Mouse (Mus musculus) kidney, postnatal 10 days (tissue): Measurements from ENCODE around the gene Siah1a.

Experiments used
- DNase-seq: peaks from one replicate; pipeline ENCODE4 v3.0.0; 2021; ENCODE audit warnings: mixed read lengths

The Siah1a gene

DNA sequence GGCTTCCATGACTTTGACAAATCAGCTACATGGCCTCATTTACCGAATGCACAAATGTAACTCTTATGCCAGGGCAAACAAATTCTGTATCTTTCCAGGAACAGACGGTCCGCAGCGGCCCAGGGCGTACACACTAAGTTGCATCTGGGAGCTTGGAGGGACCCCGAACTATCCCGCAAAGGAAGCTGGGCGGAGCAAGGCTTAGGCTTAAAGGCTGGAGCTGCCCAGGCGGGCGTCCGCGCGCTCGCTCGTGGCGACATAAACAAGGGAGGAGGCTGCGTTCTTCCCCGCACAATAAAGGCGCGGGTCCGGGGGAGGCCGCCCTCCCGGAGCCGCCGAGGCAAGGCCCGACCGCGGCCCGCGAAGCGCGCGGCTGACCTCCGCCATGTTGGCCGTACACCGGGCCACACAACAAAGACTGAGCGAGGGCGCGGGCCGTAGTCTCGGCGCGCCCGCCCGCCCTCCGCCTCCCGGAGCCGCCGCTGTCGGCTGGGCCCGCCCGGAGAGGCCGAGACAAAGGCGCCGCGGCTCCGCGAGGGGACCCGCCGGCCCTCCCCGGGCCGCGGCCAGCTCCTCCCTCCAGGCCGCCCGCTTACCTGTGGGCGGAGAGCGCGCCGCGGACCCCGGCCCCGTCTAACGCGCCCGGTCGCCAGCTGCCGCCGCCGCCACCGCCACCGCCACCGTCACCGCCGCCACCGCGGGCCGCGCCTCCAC lies at the start of gene Siah1a, which contains the start of gene Gm10638:
TSS of gene Siah1a (minus strand) at position 714 of the 714 bp plus-strand sequence.
TSS of gene Gm10638 (plus strand) at position 479 of the 714 bp plus-strand sequence.
- DNase-seq: peak; percentile 83

DNA sequence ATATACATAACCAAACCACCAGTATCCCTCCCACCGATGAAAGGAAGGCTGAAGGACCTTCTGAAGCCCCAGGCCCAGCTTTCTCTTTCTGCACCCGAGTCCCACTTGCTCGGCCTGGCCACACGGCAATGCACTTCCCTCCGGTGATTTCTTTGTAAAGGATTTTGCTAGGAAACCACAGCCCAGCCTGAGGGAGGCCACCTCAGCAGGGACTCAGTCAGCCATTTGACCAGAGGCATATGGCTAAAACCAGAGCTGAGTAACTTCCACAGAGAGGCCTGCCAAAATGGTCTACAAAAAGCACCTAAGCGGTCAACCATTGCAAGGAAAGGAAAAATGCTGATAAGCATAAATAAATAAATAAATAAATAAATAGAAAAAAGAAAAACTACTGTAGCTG lies 49.0 kb upstream of the Siah1a start:
- DNase-seq: no peak

DNA sequence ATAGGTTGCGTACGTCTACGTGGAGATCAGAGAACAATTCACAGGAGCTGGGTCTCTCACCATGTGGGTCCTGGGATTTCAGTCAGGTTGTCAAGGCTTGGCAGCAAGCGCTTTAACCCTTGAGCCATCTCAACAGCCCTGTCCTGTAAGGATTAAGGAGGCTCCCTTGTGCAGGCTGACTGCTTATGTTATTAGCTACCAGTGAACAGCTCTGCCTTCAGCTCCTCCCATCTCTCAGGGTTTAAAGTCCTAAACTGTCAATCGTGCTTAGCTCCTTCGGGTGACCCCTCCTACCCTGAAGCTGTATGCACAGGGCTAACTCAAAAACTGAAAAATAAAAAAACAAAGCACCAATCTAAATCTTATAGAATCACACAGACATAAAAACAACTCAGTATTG lies 45.8 kb upstream of the Siah1a start:
- no peak for DNase-seq

DNA sequence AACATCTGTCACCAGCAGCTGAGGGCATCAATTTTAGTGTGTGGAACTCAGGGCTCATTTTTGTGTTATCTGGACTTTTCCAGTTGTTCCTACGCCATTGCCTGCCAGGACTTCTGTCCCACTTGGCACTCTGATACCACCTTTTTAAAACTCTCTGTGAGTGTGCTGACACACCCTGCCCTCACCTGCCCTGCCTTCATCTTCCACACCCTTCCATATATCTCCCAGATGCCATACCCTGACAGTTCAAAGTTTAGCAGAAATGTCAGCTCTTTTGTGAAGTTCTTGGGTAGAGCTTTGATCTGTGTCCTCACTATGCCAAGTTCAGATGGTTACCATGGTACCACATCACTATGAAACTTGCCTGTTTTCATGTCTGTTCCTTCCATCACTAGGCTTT lies 43.8 kb upstream of the Siah1a start:
- DNase-seq: no peak

DNA sequence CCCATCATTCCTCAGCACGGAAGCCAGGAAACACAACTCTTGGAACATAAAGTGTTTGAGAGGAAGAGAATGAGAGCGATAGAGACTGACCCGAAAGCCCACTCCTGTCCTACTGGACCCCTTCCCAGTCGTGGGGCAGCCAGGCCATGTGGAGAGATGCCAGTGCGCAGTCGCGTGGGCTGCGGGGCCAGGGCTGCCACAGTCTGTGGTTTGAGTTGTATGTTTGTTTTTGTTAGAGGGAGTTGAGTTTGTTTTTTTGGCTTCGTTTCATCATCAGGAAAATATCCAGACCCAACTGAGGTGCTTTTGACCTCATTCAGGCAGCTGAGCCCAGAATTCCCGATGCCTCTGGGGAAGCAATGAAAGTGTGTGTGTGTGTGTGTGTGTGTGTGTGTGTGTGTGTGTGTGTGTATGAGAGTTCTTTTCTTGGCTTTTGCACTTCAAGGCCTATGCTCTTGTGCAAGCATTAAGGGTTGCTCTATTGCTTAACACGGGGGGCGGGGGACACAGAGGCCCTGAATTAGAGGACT lies 42.2 kb upstream of the Siah1a start:
- DNase-seq: peak; percentile 65

DNA sequence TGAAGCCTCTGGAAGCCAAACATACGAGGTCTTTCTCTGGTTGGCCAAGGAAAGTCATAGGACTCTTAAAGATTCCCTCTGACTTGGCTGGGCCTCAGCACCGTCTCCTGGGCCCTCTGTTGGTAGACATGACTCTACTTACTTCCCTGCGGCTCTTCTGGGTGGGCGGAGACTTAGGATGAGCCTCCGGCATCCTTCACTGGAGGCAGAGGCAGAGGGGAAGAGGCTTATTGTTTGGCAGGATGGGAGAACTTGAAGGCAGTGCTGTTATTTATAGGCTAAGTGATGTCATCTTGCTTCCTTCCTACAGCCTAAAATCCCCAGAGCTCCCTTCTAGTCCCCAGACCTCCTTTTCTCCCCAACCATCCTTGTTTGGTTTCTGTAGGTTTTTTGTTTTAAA lies 40.8 kb upstream of the Siah1a start:
- DNase-seq: peak; percentile 39

DNA sequence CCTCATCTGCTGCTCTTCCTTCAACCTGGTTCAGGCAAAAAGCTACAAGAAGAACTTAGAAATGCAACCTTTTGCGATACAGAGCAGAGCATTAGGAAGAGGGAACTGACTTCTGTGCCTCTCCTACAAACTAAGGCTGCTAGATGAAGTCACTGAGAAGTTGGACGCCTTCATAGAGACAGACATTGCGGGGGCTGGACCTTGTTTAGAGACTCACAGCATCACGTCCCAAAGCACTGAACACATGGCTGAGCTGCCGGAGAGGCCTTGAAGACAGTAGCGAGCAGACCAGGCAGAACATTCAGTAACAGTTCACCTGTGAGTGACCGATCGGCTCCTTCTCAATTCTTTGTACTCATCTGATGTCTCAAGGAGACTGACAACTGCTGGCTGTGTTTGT lies 35.4 kb upstream of the Siah1a start:
- DNase-seq: no peak

DNA sequence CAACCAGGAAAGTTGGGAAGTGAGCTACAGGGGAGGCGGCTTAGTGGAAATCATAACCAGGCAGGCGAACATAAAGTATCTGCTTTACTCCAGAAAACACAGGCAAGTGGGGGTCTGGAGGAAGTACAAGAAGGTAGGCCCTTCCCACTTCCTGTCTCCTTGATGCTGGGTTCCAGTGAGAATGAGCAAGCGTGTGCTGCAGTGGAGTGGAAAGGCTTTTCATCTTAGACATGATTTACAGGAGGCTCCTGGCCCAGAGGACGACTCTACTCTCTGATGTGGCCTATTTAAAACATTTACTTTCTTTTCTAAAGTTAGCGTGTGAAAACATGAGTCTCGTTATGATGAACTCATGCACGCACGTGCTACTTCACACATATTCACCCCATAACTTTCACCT lies 33.5 kb upstream of the Siah1a start:
- DNase-seq: no peak

DNA sequence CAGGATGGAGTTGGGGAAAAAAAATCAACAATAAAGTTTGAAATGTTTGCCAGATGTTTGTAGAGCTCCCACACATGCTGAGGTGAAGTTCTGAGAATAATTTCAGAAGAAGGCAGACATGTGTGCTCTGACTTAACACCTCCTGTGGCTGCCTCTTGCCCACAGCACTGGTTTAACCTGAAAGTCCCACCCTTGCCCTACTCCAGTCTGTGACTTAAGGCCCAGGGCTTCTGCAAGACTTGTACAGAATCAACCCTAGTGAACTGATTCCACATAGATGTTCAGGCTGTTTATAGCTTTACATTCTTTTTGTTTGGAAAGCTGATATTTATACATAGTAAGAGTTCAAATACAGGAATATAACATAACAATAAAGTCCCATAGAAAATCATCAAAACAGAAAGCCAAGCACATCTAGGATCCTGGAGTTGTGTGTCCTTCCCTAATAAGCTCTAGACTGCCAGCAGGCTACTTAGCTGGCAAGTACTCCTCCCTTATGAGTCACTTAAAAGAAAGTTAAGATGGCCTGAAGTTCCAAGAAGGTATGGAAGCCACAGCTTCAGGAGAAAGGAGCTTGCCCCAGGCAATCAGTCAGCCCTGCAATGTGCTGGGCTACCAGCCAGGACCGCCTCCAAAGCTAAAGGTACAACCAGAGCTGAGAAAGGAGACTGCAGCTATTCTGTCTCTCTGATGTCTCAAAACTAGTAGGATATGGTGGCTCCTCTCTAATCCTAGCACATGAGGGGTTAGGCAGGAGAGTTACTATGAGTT lies 24.4 kb upstream of the Siah1a start:
- peak; percentile 45 for DNase-seq

DNA sequence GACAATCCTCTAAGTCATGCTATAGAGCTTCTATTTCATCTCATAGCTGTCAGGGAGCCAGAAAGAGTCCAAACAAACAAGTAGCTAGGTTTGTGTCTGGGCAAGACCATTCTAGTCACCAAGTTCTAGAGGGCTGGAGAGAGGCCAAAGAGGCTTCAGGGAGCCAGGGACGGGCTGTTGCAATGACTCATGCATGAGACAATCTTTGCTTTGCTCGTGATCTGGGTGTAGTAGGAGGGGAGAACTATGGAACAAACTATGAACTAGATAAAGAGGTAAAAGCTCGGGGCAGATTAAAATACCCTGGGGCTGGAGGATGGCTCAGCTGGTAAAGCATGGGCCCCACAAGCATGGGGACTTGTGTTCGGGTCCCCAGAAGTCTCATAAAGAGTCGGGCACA lies 22.8 kb upstream of the Siah1a start:
- peak; percentile 24 for DNase-seq

DNA sequence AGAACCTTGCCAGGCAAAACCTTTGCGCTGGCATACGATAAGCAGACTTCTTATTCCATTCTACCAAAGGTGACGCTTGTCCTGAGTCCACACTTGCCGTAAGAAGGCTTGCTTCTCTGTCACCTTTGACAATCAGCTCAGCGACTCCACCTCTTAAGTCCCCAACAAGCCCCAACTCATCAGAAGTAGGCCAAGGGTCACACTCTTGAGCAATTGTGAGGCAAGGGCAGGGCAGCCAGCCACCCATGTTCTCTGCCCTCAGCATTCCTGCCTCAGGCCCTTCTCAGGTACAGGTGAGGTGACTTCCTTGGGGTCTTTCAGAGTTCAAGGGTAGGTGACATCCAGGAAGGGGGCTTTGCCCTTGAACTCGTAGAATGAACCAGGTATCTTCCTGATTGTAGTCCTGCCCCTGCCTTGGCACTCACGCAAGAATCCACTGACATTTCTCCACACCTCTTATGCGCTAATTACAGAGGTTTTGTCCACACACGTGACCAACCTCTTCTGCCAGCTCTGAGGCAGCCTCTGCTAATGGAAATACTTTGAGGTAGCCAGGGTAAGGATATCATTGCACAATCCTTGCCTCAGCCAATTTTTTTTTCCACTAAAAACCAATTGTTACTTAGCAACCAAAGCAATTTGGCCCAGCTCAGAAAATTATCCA lies 20.9 kb upstream of the Siah1a start:
- DNase-seq: no peak

DNA sequence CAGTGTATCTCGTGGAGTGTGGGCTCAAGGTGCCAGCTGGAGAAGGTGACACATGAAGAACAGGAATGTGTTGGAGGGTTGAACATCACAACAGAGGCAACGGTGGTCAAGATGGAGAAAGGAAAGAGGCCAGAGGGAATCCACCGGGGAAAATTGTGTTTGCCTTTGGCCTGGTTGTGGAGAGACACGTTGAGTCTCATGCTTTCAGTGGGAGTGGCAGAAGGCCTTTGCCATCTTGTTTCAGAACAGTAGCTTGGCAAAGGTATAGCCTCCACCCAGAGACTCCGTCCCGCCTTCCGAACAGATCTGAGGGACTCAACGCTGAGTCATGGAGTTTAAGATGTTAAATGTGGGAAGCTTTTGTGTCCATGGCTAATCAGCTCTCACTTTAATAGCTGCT lies 19.9 kb upstream of the Siah1a start:
- no peak for DNase-seq

DNA sequence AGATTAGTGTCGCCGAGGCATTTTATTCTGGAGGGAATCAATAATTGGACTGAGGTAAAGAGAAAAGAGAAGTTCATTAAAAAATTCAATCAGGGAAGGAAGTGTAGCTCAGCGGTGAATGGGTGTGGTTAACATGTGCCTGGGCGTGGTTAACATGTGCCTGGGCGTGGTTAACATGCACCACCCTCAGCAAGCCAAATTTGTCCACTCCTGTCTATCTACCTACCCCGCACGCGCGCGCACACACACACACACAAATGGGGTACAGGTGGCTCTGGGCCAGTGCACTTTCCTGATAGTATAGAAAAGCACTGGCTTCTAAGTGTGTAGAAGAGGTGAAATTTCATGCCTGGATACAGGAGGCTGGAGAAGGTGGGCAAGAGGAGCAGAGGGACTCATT lies 19.4 kb upstream of the Siah1a start:
- DNase-seq: no peak

DNA sequence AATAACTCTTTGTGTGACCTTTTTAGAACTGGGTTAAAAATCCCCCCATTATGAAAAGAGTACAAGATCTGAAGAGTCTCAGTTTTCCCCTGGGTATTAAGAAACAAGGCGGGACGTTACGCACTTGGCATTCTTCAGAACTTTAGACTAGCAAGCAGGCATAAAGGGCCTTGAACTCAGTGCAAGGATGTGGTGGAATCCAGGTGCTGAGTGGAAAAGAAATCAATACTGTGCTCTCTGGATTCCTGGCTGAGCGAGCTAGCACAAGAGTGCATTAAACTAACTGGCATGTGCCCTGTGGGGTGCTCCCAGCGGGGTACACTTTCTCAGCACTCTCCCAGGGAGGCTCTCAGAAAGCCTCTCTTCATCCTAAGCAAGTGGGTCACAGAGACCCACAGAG lies 17.1 kb upstream of the Siah1a start:
- no peak for DNase-seq

DNA sequence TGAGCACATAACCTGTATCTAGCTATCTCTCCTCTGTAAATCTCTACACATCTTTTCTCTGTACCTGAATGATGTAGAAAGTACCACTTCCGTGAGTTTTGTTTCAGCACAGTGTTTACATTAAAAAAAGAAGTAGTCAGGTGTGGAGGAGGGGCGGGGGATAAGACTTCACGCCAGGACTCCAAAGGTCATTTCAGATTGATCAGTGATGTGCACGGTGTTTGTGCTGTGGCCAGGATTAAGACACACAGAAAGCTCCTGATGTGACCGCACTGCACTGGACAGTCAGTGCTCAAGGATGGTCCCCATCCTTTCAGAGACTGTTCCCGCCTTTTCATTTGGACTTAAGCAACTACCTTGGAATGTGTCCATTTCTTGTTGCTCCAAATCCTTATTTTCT lies 15.0 kb upstream of the Siah1a start:
- DNase-seq: no peak

DNA sequence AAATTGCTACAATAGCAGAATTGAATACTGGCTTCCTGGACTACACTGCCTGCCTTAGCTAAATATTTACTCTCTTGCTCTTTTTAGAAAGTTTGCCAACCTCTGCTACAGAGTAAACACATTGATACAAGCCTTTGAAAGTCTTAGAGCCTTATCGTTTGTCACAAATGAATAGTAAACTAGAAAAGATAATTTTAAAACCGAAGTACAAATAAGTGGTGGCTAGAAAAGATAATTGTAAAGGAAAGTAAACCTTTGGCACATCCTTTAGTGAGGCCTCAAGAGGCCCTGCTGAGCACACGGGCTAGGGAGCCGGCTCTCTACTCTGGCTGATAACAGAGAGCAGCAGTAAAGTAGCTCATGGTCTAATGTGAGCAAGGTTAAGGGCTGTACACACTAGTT lies 13.4 kb upstream of the Siah1a start:
- no peak for DNase-seq

DNA sequence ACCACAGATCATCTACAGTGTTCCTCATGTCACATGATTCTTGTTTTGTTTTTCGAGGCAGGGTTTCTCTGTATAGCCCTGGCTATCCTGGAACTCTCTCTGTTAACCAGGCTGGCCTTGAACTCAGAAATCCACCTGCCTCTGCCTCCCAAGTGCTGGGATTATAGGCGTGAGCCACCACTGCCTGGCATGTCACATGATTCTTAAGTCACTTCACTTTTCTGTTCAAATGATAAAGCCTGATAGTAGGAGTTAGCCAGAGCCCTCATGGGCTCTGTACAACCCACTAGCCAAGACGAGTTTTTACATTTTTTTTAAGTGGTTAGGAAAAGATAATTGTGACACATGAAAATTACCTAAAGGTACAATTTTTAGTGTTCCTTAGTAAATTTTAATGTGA lies 12.9 kb upstream of the Siah1a start:
- no peak for DNase-seq

DNA sequence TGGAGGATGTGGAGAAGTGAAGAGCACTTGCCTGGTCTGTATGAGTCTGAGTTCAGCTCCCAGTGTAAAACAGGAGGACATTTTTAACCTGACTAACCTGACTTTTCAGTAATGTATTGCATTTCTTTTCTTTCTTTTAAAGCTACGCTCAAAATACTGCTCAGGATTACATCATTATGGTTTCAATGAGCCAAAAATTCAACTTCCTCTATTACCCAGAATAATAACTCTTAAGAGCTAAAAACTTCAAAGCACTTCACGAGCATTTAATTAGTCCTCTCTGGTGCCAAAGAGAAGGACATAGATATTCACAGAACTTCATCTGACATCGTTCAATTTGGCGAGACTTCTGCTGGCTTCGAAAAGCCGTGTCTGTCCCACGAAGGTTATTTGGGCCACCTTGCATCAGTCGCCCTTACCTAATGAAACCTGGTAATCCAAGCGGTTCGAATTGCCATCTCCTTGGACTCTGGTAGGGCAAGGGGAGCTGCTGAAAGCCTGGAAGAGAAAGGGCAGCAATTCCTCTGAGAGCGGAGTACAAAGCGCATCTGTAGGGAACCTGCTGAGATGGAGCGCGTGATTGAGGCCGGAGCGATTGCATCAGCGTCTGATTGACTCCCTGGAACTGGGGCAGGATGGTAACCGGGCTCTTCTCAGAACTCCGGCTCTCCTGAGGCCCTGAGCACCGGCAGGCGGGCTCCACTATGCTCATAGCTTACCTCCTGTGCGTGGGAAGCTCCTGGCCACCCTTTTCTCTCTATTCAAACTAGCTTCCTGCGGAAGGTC lies 11.4 kb upstream of the Siah1a start:
- DNase-seq: peak; percentile 50

DNA sequence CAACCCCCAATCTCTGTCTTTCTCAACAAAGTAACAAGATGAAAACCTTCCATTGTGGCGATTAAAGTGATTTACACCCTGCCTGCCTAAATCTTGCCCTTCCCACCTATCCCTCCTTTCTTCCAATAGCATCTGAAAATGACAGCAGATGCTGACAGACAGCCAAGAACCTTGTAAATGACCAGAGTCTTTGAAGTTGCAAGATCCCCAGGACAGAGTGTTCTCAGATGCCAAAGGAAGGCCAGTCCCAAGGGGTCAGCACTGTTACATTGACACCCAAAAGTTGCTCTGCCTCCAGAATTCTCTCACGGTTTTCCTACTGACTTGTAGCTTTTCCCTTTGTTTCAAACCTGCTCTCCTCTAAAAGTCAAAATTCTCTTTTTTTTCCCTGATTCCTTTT lies 4.1 kb upstream of the Siah1a start:
- DNase-seq: no peak

DNA sequence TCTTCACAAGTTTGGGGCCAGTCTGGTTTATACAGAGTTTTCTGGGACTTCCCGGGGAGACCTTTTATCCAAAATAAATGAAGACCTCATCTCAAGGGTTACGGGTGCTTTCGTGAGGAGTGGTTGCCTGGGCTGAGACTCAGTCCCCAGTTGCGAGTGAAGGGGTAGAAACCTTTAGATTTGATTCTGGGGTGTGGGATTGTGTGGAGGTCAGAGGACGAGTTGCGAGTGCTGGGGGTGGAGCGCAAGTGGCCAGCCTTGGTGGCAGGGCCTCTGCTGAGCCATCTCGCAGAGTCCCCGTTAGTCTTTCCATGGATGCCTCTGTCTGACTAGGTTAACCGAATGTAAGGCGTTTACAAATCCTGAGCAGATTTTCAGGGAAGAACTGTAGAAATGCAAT lies 777 bp upstream of the Siah1a start:
- peak; percentile 45 for DNase-seq

DNA sequence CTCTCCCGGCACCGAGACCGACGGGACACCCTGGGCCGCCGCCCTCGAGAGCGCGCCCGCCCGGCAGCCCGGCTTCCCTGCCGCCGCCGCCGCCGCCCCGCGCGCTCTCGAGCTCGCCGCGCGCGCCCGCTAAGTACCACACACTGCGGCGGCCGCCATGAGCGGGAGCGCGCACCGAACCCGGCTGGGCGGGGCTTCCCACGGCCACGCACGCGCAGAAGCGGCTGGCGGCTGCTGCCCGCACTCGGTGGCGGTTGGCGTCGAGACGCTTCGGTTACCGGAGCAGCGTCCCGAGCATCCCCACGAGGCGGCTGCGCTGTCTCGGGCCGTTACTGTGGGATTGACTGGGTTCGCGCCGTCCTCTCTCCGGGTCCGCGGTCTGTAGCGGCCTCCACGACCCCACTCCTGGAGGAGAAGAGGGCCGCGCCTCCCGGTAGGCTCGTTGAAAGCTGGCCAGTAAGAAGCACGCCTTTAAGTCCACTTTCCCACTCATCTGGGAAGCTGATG lies 254 bp upstream of the Siah1a start:
- peak; percentile 97 for DNase-seq
